Mouse (Mus musculus): ENCODE measurements around the gene Tmem127. TPM values are rescaled to one million over a fixed set of nuclear protein-coding genes. Genes with fewer than 3 reads are reported as not detected.

The Tmem127 gene
- total and polyA plus RNA-seq, 3 experiments = 10.3 to 16.6 TPM; not detected in 1

- Histone ChIP-seq H3K4me1 (ENCODE audit: control insufficient read depth in 1 of 2, insufficient read depth in 2 of 2, low read length in 2 of 2) (peaks cover 0 to 4% of the 10 kb centered on the region in 2 experiments; a peak in 3 of 4 replicates), H3K79me2 (ENCODE audit: control insufficient read depth, insufficient read depth, low read length, poor library complexity) (peaks cover 44% of the 10 kb centered on the region), H3K27ac (ENCODE audit: control insufficient read depth, low read depth, low read length) (no peak overlapping the region), H3K27me3 (ENCODE audit: control insufficient read depth in 1 of 2, insufficient read depth in 2 of 2, low read length in 2 of 2) (no peaks in the 10 kb centered on the region), H3K4me3 (ENCODE audit: control insufficient read depth in 1 of 2, insufficient read depth in 1 of 2, low read depth in 2 of 2, low read length in 2 of 2) (no peak overlapping the region), H3K36me3 (ENCODE audit: control insufficient read depth in 1 of 2, insufficient read depth in 2 of 2, low read length in 2 of 2) (peaks cover 3 to 8% of the 10 kb centered on the region in 2 experiments; a peak in 3 of 4 replicates), H3K9me3 (replicated peaks; ENCODE audit: insufficient read depth, low read length) (no peaks in the 10 kb centered on the region), H3K9ac (ENCODE audit: control insufficient read depth, low read depth, low read length, poor library complexity, severe bottlenecking) (no peak overlapping the region)
- no peak for TF ChIP-seq USF2 (IDR thresholded peaks at IDR 0.05; ENCODE audit: borderline replicate concordance in 1 of 2, insufficient read depth in 1 of 2, low read depth in 1 of 2, low read length in 2 of 2)
- no peak for TF ChIP-seq POLR2A (IDR thresholded peaks at IDR 0.05; ENCODE audit: control insufficient read depth in 1 of 2, insufficient read depth in 1 of 2, low read depth in 1 of 2, low read length in 2 of 2, poor library complexity in 1 of 2)
- DNase-seq (ENCODE audit: low read depth, low spot score) = no peak
These were observed 30.5 kb downstream of the Tmem127 start for GRCm38 (mm10) chr2:127278162-127278561.

GRCm38 (mm10) chr2:127292250-127292649 is 44.5 kb downstream of the Tmem127 start:
- Histone ChIP-seq H3K4me3 (ENCODE audit: control insufficient read depth in 1 of 2, insufficient read depth in 1 of 2, low read depth in 2 of 2, low read length in 2 of 2) (no peak overlapping the region), H3K9ac (ENCODE audit: control insufficient read depth, low read depth, low read length, poor library complexity, severe bottlenecking) (no peak overlapping the region), H3K4me1 (ENCODE audit: control insufficient read depth in 1 of 2, insufficient read depth in 2 of 2, low read length in 2 of 2) (no peaks in the 10 kb centered on the region), H3K79me2 (ENCODE audit: control insufficient read depth, insufficient read depth, low read length, poor library complexity) (no peaks in the 10 kb centered on the region), H3K27me3 (ENCODE audit: control insufficient read depth in 1 of 2, insufficient read depth in 2 of 2, low read length in 2 of 2) (no peaks in the 10 kb centered on the region), H3K36me3 (ENCODE audit: control insufficient read depth in 1 of 2, insufficient read depth in 2 of 2, low read length in 2 of 2) (peaks cover 0 to 27% of the 10 kb centered on the region in 2 experiments; a peak in 2 of 4 replicates), H3K9me3 (replicated peaks; ENCODE audit: insufficient read depth, low read length) (no peaks in the 10 kb centered on the region), H3K27ac (ENCODE audit: control insufficient read depth, low read depth, low read length) (no peak overlapping the region)
- DNase-seq (ENCODE audit: low read depth, low spot score) = no peak
- TF ChIP-seq NELFE (IDR thresholded peaks at IDR 0.05; ENCODE audit: low read depth, low read length) (no peak), MAFK (IDR thresholded peaks at IDR 0.05; ENCODE audit: borderline replicate concordance, low read depth, low read length) (no peak), SMC3 (IDR thresholded peaks at IDR 0.05; ENCODE audit: low read depth, low read length) (no peak), POLR2A (IDR thresholded peaks at IDR 0.05; ENCODE audit: control insufficient read depth in 1 of 2, insufficient read depth in 1 of 2, low read depth in 1 of 2, low read length in 2 of 2, poor library complexity in 1 of 2) (no peak), POLR2AphosphoS5 (IDR thresholded peaks at IDR 0.05; ENCODE audit: borderline replicate concordance, low read depth, low read length) (no peak), CHD2 (IDR thresholded peaks at IDR 0.05; ENCODE audit: low read length) (no peak), POLR2AphosphoS2 (IDR thresholded peaks at IDR 0.05; ENCODE audit: low read length) (no peak), ZNF384 (IDR thresholded peaks at IDR 0.05; ENCODE audit: low read depth, low read length) (no peak), SIN3A (IDR thresholded peaks at IDR 0.05; ENCODE audit: low read length) (no peak), E2F4 (IDR thresholded peaks at IDR 0.05; ENCODE audit: borderline replicate concordance, low read depth, low read length) (no peak), MYB (IDR thresholded peaks at IDR 0.05; ENCODE audit: low read depth, low read length) (no peak), KAT2A (conservative IDR thresholded peaks at IDR 0.05; ENCODE audit: low read depth, low read length) (no peak), USF1 (IDR thresholded peaks at IDR 0.05; ENCODE audit: low read depth, low read length) (no peak)

All from MEL (cell line).